Mouse (Mus musculus) central nervous system, embryonic 18 days (tissue): Measurements from ENCODE around the gene Gosr1. TPM values are rescaled to one million over a fixed set of nuclear protein-coding genes. Genes with fewer than 3 reads are reported as not detected.

ENCODE experiments used
- polyA plus RNA-seq: library from polyadenylated mRNA; depleted of rRNA; stranded (reverse); fragments of >200 nt; gene quantifications from 2 replicates; pipeline ENCODE4 v1.2.3, GENCODE M21; 2012; rRNA removed

Gosr1 gene
- 24.2 and 24.9 TPM in 2 replicates for polyA plus RNA-seq

GRCm38 (mm10) chr11:76763053-76763740, at the start of gene Gosr1:
Gene Gosr1, minus strand, starts transcription at chr11:76763579.

DNA sequence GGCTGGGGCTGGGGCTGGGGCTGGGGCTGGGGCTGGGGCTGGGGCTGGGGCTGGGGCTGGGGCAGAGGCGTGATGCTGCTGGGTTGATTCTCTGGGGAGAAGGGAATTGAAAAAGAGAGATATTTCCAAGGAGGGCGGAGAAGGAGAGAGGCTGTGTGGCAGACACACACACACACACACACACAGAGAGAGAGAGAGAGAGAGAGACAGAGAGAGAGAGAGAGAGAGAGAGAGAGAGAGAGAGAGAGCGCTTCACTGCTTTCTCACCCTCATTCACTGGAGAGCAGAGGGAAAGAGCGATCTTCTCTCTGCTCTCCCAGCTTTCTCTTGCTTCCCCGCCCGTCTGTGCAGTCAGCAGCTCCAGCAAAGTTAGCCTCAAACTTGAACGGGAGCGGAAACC, 83.9 kb downstream of the Gosr1 start, which contains the start of gene Trarg1:
Gene Trarg1, plus strand, starts transcription at position 301 of the 400 bp plus-strand sequence.

Other genes with a start within 250 kb of the Gosr1 start
- 205 and 227 TPM in 2 replicates for gene Abr, start 141.3 kb downstream of the Gosr1 start, polyA plus RNA-seq
- 1.5 and 1.9 TPM in 2 replicates for gene Bhlha9, start 91.1 kb downstream of the Gosr1 start, polyA plus RNA-seq
- 0.14 and 1.0 TPM in 2 replicates for gene Trarg1, start 83.8 kb downstream of the Gosr1 start, polyA plus RNA-seq
- 19.9 and 20.8 TPM in 2 replicates for gene Cpd, start 83.4 kb upstream of the Gosr1 start, polyA plus RNA-seq
- 0.04 TPM in 1 of 2 replicates, not detected in the other for gene Tmigd1, start 138.6 kb upstream of the Gosr1 start, polyA plus RNA-seq
- 50.3 and 53.0 TPM in 2 replicates for gene Blmh, start 161.2 kb upstream of the Gosr1 start, polyA plus RNA-seq
- gene Slc6a4, start 235.0 kb upstream of the Gosr1 start, polyA plus RNA-seq: 10.1 and 12.2 TPM in 2 replicates